Mouse (Mus musculus) heart, postnatal 4 days (tissue): Measurements from ENCODE around the gene Ppa2. TPM values are rescaled to one million over a fixed set of nuclear protein-coding genes. Genes with fewer than 3 reads are reported as not detected.

ENCODE experiments used
- DNase-seq: peaks from one replicate; pipeline ENCODE4 v3.0.0; 2021
- total RNA-seq, 2 experiments: library from RNA; stranded (reverse); gene quantifications; 2 replicates each; pipeline ENCODE4 v1.2.3; 2021

Ppa2 gene
- 10 to 100 TPM; 83.7 to 92.5 TPM for total RNA-seq

- DNase-seq, result peak; percentile 85
Observed at GRCm38 (mm10) chr3:133309954-133310808, at the start of gene Ppa2. Gene Ppa2, plus strand, starts transcription at chr3:133310110.

GRCm38 (mm10) chr3:133271887-133272286 is 38.0 kb upstream of the Ppa2 start:
- DNase-seq, result peak; percentile 84

- no peak for DNase-seq
Observed at GRCm38 (mm10) chr3:133284587-133284986, 25.3 kb upstream of the Ppa2 start.

GRCm38 (mm10) chr3:133288795-133289194 is 21.1 kb upstream of the Ppa2 start:
- no peak for DNase-seq

GRCm38 (mm10) chr3:133304328-133304727 is 5.6 kb upstream of the Ppa2 start:
- no peak for DNase-seq

GRCm38 (mm10) chr3:133308361-133308760 is 1.5 kb upstream of the Ppa2 start:
- no peak for DNase-seq

- no peak for DNase-seq
Observed at GRCm38 (mm10) chr3:133309359-133309758, 551 bp upstream of the Ppa2 start.

- no peak for DNase-seq
Observed at GRCm38 (mm10) chr3:133310809-133311179, 884 bp downstream of the Ppa2 start.

- no peak for DNase-seq
Observed at GRCm38 (mm10) chr3:133312331-133312730, 2.4 kb downstream of the Ppa2 start.

GRCm38 (mm10) chr3:133312850-133313249 is 2.9 kb downstream of the Ppa2 start:
- DNase-seq, result no peak

- DNase-seq, result no peak
Observed at GRCm38 (mm10) chr3:133313491-133314199, 3.7 kb downstream of the Ppa2 start.

GRCm38 (mm10) chr3:133314475-133314874 is 4.6 kb downstream of the Ppa2 start:
- DNase-seq, result peak; percentile 86

GRCm38 (mm10) chr3:133315011-133315410 is 5.1 kb downstream of the Ppa2 start:
- DNase-seq, result no peak

GRCm38 (mm10) chr3:133315647-133316046 is 5.7 kb downstream of the Ppa2 start:
- no peak for DNase-seq

- DNase-seq, result no peak
Observed at GRCm38 (mm10) chr3:133317845-133318244, 7.9 kb downstream of the Ppa2 start.

- DNase-seq, result no peak
Observed at GRCm38 (mm10) chr3:133318596-133318995, 8.7 kb downstream of the Ppa2 start.

GRCm38 (mm10) chr3:133319795-133320194 is 9.9 kb downstream of the Ppa2 start:
- DNase-seq, result no peak

- DNase-seq, result no peak
Observed at GRCm38 (mm10) chr3:133320313-133320712, 10.4 kb downstream of the Ppa2 start.

GRCm38 (mm10) chr3:133321928-133322327 is 12.0 kb downstream of the Ppa2 start:
- no peak for DNase-seq

- peak; percentile 28 for DNase-seq
Observed at GRCm38 (mm10) chr3:133322552-133322951, 12.6 kb downstream of the Ppa2 start.

GRCm38 (mm10) chr3:133325135-133325534 is 15.2 kb downstream of the Ppa2 start:
- no peak for DNase-seq

- DNase-seq, result no peak
Observed at GRCm38 (mm10) chr3:133328551-133328950, 18.6 kb downstream of the Ppa2 start.

- no peak for DNase-seq
Observed at GRCm38 (mm10) chr3:133329406-133329805, 19.5 kb downstream of the Ppa2 start.
